Mouse (Mus musculus) 3134 (cell line): ENCODE measurements around the gene Bricd5.
"Not testable (repeated sequence)": the region's sequence is repeated elsewhere in the genome, so short reads cannot be mapped to it uniquely, and the experiment has no call there.

Source experiments
- DNase-seq: peaks from one replicate; pipeline ENCODE4 v3.0.0-alpha.2; 2011; ENCODE audit warnings: low spot score; ENCODE audit not compliant: insufficient read length; ENCODE audit errors: extremely low read depth

The Bricd5 gene

GRCm38 (mm10) chr17:24455523-24456206 lies 18.0 kb upstream of the Bricd5 start:
- not testable (repeated sequence) for DNase-seq

- DNase-seq, result no peak
Observed at GRCm38 (mm10) chr17:24461580-24461979, 12.1 kb upstream of the Bricd5 start.

GRCm38 (mm10) chr17:24462932-24463331 lies 10.8 kb upstream of the Bricd5 start:
- DNase-seq, result no peak

GRCm38 (mm10) chr17:24463374-24464133 lies 10.1 kb upstream of the Bricd5 start:
- no peak for DNase-seq

GRCm38 (mm10) chr17:24468636-24469246 lies 4.9 kb upstream of the Bricd5 start:
- DNase-seq, result no peak

- DNase-seq, result no peak
Observed at GRCm38 (mm10) chr17:24469336-24469909, 4.3 kb upstream of the Bricd5 start.

- peak; percentile 100 for DNase-seq
Observed at GRCm38 (mm10) chr17:24469910-24470602, 3.6 kb upstream of the Bricd5 start, which contains the start of the genes E4f1 and Pgp. TSS of gene E4f1 (minus strand) at chr17:24470313. TSS of gene Pgp (plus strand) at chr17:24470392.

- peak; percentile 81 for DNase-seq
Observed at GRCm38 (mm10) chr17:24470701-24471527, 2.8 kb upstream of the Bricd5 start.

GRCm38 (mm10) chr17:24472512-24472911 lies 1.2 kb upstream of the Bricd5 start:
- DNase-seq, result peak; percentile 56

GRCm38 (mm10) chr17:24474557-24474956 lies 873 bp downstream of the Bricd5 start:
- DNase-seq, result no peak

- no peak for DNase-seq
Observed at GRCm38 (mm10) chr17:24475586-24475985, 1.9 kb downstream of the Bricd5 start.

GRCm38 (mm10) chr17:24476022-24476776 lies 2.5 kb downstream of the Bricd5 start:
- no peak for DNase-seq

- no peak for DNase-seq
Observed at GRCm38 (mm10) chr17:24477053-24477984, 3.6 kb downstream of the Bricd5 start.

- no peak for DNase-seq
Observed at GRCm38 (mm10) chr17:24477985-24478600, 4.4 kb downstream of the Bricd5 start.

- peak; percentile 97 for DNase-seq
Observed at GRCm38 (mm10) chr17:24478663-24479380, 5.1 kb downstream of the Bricd5 start, which contains the start of gene Mlst8. TSS of gene Mlst8 (minus strand) at chr17:24479078.

- DNase-seq, result no peak
Observed at GRCm38 (mm10) chr17:24479431-24479830, 5.7 kb downstream of the Bricd5 start.
